Mouse (Mus musculus): Measurements from ENCODE around the gene Dctd.

The Dctd gene

GRCm38 (mm10) chr8:48098792-48099191, at the start of gene Dctd:
TSS of gene Dctd (plus strand) at chr8:48099092.
- no peak for DNase-seq (ENCODE audit: low read depth)

- no peak for DNase-seq (ENCODE audit: low read depth)
These were observed 45.3 kb upstream of the Dctd start for GRCm38 (mm10) chr8:48053611-48054010.

DNA sequence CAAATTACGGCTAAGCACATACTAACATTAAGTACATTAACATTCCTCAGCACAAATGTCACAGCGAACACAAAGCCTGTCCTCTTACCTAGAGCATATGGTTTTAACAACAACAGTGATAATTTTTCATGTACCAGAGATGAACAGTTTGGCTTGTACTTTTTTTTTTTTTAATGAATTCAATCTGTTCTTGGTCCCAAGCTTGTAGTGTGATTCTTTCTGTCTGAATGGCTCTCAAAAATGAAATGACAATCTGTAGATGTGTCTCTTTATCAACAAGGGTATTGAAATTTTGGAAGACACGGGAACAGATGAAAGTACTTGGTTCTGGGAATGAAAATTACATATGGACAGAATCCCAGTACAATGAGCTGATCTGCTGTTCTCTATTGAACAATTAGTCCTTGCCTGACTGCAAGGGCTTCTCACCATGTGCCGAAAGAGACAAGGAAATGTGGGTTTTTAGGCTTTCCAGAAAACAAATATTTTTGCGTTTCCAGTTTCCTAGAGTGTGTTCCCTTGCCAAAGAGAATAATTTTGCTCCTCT, 35.3 kb upstream of the Dctd start:
- DNase-seq (ENCODE audit: low read depth) = no peak

DNA sequence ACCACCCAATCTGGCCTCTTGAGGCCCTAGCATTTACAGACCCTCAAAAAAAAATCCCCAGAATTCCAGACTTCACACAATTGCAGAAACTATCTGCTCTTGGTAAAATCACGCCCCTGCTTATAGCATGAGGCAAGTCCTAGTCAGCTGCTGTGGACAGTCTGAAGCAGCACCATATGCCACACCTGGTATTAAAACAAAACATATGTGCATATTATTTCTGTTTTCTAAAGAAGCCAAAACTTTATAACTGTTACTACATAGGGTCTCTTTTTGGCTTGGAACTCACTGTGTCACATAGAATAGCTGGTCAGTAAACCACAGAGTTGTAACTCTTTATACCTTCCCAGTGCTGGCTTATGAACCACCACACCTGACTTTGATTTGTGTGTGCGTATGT, 24.7 kb upstream of the Dctd start:
- DNase-seq (ENCODE audit: low read depth) = no peak

DNA sequence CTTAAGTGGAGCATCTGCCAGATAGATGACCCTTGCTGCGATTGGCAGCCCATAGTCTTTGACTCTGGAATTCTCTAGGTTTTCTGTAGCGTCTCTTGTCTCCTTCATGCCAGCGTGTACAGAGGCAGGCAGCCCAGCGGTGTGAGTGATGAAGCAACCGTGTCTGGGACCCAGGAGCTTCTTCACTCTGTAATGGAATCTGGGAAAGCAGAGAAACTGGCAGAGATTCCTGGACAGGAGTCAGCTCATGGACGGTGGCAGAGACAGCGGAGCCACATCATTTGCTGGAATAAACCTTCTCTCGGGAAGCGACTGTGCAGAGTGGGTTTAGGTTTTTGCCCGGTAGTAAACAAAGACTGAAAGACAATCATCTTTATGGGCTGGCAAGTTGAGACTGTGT, 16.5 kb upstream of the Dctd start:
- no peak for DNase-seq (ENCODE audit: low read depth)

- no peak for DNase-seq (ENCODE audit: low read depth)
These were observed 8.2 kb upstream of the Dctd start for GRCm38 (mm10) chr8:48090661-48091060.

DNA sequence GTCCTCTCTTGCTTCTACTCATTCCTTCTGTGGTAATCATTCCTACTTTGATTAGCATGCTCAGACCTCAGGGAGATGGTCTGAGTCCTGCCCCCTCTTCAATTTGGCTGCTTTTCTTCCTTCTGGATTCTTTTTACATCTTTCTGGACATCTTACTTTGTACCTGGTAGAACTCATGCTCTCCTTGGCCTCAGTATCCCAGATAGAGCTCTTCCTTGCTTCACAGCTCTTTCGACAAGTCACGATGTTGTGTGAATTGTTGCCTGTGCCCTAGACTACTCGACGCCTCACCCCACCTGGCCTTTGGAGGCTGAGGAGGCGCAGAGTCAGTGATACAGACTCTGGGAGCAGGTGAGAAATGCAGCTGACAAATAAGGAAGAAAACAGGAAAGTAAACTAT, 3.5 kb upstream of the Dctd start:
- DNase-seq (ENCODE audit: low read depth) = no peak

DNA sequence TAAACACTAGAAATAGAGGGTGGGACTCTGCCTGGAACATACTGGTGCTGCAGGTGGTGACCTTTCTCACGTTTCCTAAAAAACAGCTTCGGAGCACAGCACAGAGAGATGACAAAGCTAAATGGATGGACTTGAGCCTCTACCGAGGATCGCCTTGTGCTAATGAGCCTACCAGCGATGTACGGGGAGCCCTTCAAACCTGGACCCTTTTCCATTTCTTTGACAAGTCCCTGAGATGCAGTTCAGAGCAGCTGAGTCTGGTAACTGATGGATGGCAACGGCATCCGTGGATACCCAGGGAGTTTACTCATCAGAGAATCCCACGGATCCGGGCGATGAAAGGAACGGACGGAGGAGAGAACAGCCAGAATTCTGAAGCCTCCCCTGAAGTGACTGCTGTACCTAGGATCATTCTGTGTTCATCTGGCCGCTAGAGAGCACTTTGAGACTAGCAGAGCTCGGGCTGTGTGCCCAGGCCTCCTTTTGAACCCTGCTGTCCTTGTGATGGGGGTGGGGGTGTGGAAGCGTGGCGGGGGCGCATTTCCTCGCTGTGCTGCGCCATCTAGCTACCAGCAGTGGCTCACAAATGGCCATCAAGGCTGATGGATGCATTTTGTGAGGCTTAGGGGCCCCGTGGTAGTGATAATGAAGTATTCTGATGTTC, 1.6 kb upstream of the Dctd start:
- DNase-seq (ENCODE audit: low read depth) = no peak

DNA sequence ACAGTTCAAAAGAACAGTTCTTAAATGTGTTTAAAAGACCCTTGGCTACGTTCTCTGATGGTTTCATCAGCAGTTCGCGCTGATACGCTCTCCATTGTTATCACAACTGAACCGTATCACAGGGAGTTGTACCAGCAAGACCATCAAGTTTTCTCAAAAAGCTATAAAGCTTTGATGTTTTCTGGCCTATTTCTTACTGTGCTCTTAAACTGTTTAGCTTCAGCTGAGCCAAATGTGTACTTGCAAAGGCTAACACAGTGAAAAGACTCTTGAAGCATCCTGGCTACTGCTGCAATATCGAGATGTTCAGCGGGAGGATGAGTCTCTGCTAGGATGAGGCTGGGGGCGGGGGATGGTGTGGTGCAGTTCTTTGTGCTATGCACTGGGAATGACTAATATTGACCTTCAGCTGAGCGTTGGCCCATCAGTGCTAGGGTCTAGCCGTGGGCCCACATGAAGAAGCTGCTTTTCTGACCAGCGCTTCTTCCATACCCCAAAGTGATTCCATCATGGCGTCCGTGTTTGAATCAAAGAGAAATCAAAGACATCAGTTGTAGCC, 732 bp upstream of the Dctd start:
- DNase-seq (ENCODE audit: low read depth) = no peak

GRCm38 (mm10) chr8:48100100-48100787, 1.4 kb downstream of the Dctd start:
- no peak for DNase-seq (ENCODE audit: low read depth)

GRCm38 (mm10) chr8:48109373-48109855, 10.5 kb downstream of the Dctd start:
- DNase-seq (ENCODE audit: low read depth) = no peak

GRCm38 (mm10) chr8:48109856-48110780, 11.2 kb downstream of the Dctd start:
- DNase-seq (ENCODE audit: low read depth) = peak; percentile 59

DNA sequence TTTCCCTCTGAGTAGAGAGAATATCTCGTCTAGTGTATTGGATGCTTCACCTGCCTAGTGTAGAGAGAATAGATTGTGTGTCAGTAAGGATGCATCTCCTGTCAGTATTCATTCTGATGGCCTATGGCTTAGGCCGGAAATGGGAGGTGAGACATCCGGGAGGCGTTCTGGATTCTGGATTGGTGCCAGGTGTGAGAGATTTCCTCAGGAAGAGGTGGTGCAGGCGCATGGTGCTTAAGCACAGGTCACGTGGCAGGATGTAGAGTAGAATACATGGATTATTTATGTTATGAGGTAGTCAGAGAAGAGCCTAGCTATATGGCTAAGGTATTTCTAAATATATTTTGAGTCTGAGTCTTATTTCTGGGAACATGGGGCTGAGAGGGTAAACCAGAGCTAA, 15.7 kb downstream of the Dctd start:
- DNase-seq (ENCODE audit: low read depth) = no peak

- DNase-seq (ENCODE audit: low read depth) = no peak
These were observed 24.1 kb downstream of the Dctd start for GRCm38 (mm10) chr8:48122991-48123390.

- no peak for DNase-seq (ENCODE audit: low read depth)
These were observed 26.0 kb downstream of the Dctd start for GRCm38 (mm10) chr8:48124857-48125256.

DNA sequence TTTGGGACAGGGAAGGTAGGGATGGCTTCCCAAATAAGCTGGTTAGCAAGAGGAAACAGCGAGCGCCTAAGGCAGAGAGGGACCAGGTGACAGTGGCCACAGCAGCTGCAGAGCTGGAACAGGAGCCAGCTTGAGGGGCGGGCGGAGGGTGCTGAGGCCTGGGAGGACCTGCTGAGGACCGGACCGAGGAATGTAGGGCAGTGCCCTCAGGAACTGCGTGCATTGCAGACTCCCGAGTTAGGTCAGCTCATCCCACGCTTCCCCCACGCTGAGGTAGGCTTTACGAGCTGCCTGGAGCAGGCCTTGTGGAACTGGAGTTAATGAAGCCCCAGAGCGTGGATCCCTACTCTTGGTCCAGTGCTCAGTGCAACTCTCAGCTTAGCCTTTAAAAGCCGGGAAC, 28.1 kb downstream of the Dctd start:
- no peak for DNase-seq (ENCODE audit: low read depth)

DNA sequence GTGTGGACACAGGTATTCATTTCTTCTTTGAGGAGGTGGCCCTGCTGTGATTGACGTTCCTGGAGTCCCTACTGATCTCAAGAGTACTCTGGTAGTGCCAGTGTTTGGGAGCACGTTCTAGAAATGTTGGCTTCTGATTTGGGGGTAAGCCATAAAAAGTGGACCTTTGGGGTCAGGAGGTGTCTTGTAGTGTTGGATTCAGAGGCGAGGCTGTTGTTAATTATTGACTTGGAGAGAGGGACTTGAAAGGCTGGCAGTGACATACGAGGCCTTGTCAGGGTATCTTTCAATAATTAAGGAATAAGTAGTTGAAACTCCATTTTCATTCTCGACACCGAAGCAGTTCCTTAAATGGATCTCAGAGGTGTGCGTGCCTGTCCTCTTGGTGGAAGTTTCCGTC, 31.4 kb downstream of the Dctd start:
- no peak for DNase-seq (ENCODE audit: low read depth)

- DNase-seq (ENCODE audit: low read depth) = no peak
These were observed 34.4 kb downstream of the Dctd start for GRCm38 (mm10) chr8:48133321-48133720.

DNA sequence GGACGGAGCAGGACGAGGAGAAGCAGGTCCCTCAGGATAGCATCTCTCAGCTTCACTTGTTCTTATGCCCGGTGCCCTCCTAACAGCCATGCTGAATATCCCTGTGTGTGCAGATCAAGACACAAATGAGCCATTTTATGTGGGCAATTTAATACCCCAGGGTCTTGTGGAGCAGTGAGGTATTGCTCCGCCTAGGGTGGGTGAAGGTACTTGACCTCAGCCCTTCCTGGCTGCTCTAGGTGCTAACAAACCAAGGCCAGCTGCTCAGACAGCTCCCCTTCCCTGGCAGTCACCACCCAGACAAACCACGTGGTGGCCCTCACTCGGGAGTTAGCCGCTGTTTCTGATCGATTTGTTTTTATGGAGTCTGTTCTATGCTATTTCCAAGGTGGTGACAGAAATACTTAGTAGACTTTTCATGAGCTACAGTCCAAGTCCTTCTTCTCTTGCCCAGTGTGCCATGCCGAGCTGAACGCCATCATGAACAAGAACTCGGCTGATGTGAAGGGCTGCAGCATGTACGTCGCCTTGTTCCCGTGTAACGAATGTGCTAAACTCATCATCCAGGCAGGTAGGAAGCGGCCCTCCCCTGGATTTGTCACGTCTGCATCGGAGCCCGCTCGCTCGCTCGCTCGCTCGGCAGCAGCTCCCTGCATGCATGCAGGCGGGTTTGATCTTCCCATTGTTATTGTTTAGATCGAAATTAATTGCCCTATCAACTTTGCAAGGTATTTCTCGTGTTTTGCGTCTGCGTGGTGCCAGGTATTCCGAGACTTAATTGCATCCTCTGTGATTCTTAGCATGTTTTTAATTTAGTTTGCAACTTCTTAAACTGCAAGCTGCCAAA, 38.1 kb downstream of the Dctd start:
- DNase-seq (ENCODE audit: low read depth) = no peak

GRCm38 (mm10) chr8:48137651-48137937, 38.7 kb downstream of the Dctd start:
- no peak for DNase-seq (ENCODE audit: low read depth)

- no peak for DNase-seq (ENCODE audit: low read depth)
These were observed 42.1 kb downstream of the Dctd start for GRCm38 (mm10) chr8:48141023-48141422.
